Mouse (Mus musculus) forebrain, postnatal 0 days (tissue): ENCODE measurements at regions not wholly inside any gene's neighbourhood (a gene's known extent, or its start where the extent isn't known, plus 50 kb on each side); places are given as distances from the start of the nearest gene placed in this dataset.

Source experiments
- ATAC-seq: fragments of 200-750 bp; cut with Nextera tagmentation; 2 replicates; pipeline ENCODE4 v1.8.0; 2017; ENCODE audit warnings: mild to moderate bottlenecking, moderate library complexity
- DNase-seq: peaks from one replicate; pipeline ENCODE4 v3.0.0-alpha.2; 2015
- H3K27ac ChIP-seq: fragments of 300-500 bp; sonication (generic); 2 replicates; pipeline ENCODE4 v1.5.1; 2014; ENCODE audit warnings: low read depth, mild to moderate bottlenecking, antibody characterized with exemption, low read length, moderate library complexity, mixed read lengths
- H3K27me3 ChIP-seq: fragments of 300-500 bp; sonication (generic); 2 replicates; pipeline ENCODE4 v1.6.1; 2014; ENCODE audit warnings: mild to moderate bottlenecking, low read length, mixed read lengths; ENCODE audit not compliant: insufficient read depth
- H3K36me3 ChIP-seq: fragments of 300-500 bp; sonication (generic); 2 replicates; pipeline ENCODE4 v1.6.1; 2014; ENCODE audit warnings: mild to moderate bottlenecking, moderate library complexity; ENCODE audit not compliant: insufficient read depth
- H3K4me1 ChIP-seq: fragments of 300-500 bp; sonication (generic); 2 replicates; pipeline ENCODE4 v1.6.1; 2014; ENCODE audit warnings: antibody characterized with exemption; ENCODE audit not compliant: insufficient read depth
- H3K4me2 ChIP-seq: fragments of 300-500 bp; sonication (generic); 2 replicates; pipeline ENCODE4 v1.6.1; 2014; ENCODE audit warnings: low read depth, mild to moderate bottlenecking, moderate library complexity
- H3K4me3 ChIP-seq: fragments of 300-500 bp; sonication (generic); 2 replicates; pipeline ENCODE4 v1.5.1; 2014; ENCODE audit warnings: low read depth, low read length, mixed read lengths
- H3K9ac ChIP-seq: fragments of 300-500 bp; sonication (generic); 2 replicates; pipeline ENCODE4 v1.6.1; 2014; ENCODE audit warnings: mild to moderate bottlenecking
- H3K9me3 ChIP-seq: fragments of 300-500 bp; sonication (generic); 2 replicates; pipeline ENCODE4 v1.6.1; 2016; ENCODE audit warnings: low read length
- CTCF ChIP-seq: sonication (generic); IDR thresholded peaks from 2 replicates; pipeline ENCODE4 v1.5.1; 2016; ENCODE audit warnings: antibody characterized with exemption, control low read depth, low read depth
- WGBS: fragments of 180-500 bp; shearing (Covaris S2); extraction: QIAGEN DNeasy Blood & Tissue Kit; methylation state at CpG from one replicate; pipeline ENCODE4 v1.1.7; 2014; 5-methylcytosine and 5-hydroxymethylcytosine counted together

DNA sequence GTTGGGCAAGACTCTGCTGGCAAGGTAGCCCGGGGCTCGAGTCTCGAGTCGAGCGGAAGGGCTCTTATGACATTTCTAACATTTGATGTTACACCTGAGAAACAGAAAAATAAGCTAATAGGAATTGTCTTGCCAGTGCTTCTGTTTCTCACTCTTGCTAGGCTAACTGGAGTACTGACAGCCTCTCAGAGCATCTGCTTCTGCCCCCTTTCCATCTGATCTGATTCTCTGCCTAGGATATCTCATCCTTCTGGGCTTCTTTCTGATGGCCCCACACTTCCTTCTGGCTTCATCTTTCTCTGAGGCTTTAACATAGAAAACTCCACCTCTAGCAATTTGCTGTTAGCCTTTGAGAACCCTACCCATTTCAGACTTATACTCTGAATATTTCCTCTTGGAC is 95.0 kb upstream of the Arhgef9 start:
- Histone ChIP-seq H3K4me3 (no peak overlapping the region), H3K27me3 (no peaks in the 10 kb centered on the region), H3K9me3 (no peaks in the 10 kb centered on the region), H3K4me2 (no peak overlapping the region), H3K9ac (no peak overlapping the region), H3K4me1 (no peaks in the 10 kb centered on the region), H3K36me3 (no peaks in the 10 kb centered on the region), H3K27ac (no peak overlapping the region)
- ATAC-seq (no peak), DNase-seq (no peak)
- 96% methylated on average over 5 of the region's 5 CpGs for WGBS
- TF ChIP-seq CTCF: no peak

GRCm38 (mm10) chrX:95282038-95282437 is 85.4 kb upstream of the Arhgef9 start:
- Histone ChIP-seq H3K4me3 (no peak overlapping the region), H3K27me3 (no peaks in the 10 kb centered on the region), H3K4me1 (no peaks in the 10 kb centered on the region), H3K9ac (no peak overlapping the region), H3K9me3 (no peaks in the 10 kb centered on the region), H3K4me2 (no peak overlapping the region), H3K27ac (no peak overlapping the region), H3K36me3 (no peaks in the 10 kb centered on the region)
- ATAC-seq: no peak
- no peak for DNase-seq
- WGBS: 74% methylated on average over 5 of the region's 5 CpGs
- TF ChIP-seq CTCF: no peak

- TF ChIP-seq CTCF: peak; percentile 47
- no peaks in the 10 kb centered on the region for H3K27me3 ChIP-seq
- H3K27ac ChIP-seq: no peak overlapping the region
- H3K9ac ChIP-seq: no peak overlapping the region
- 37% methylated on average over 13 of the region's 13 CpGs for whole genome bisulfite sequencing
- no peak overlapping the region for H3K4me2 ChIP-seq
- no peaks in the 10 kb centered on the region for H3K9me3 ChIP-seq
- no peaks in the 10 kb centered on the region for H3K4me1 ChIP-seq
- no peaks in the 10 kb centered on the region for H3K36me3 ChIP-seq
- no peak overlapping the region for H3K4me3 ChIP-seq
- DNase-seq (no peak), ATAC-seq (no peak)
Observed at GRCm38 (mm10) chrX:95253517-95253916, 56.9 kb upstream of the Arhgef9 start.
